Mouse (Mus musculus) cerebellum, adult 8-10 months (tissue): ENCODE measurements around the gene Rcor2.
A peak's percentile ranks its signal among the peaks of the same experiment; 100 is the strongest.

Source experiments
- DNase-seq: peaks from one replicate; pipeline ENCODE4 v3.0.0; 2022

Rcor2 gene

GRCm38 (mm10) chr19:7267091-7267741, at the start of gene Rcor2:
Gene Rcor2, plus strand, starts transcription at chr19:7267325.
- DNase-seq = peak; percentile 37

- DNase-seq = no peak
These were observed 49.2 kb upstream of the Rcor2 start for GRCm38 (mm10) chr19:7217926-7218267.

- no peak for DNase-seq
These were observed 48.4 kb upstream of the Rcor2 start for GRCm38 (mm10) chr19:7218753-7219152.

GRCm38 (mm10) chr19:7222196-7222595, 44.9 kb upstream of the Rcor2 start:
- no peak for DNase-seq

- DNase-seq = no peak
These were observed 43.6 kb upstream of the Rcor2 start for GRCm38 (mm10) chr19:7223488-7223887.

- no peak for DNase-seq
These were observed 42.9 kb upstream of the Rcor2 start for GRCm38 (mm10) chr19:7224253-7224652.

GRCm38 (mm10) chr19:7225096-7225690, 41.9 kb upstream of the Rcor2 start:
- DNase-seq = no peak

GRCm38 (mm10) chr19:7226511-7226914, 40.6 kb upstream of the Rcor2 start:
- no peak for DNase-seq

GRCm38 (mm10) chr19:7234537-7235221, 32.4 kb upstream of the Rcor2 start:
- DNase-seq = peak; percentile 74

- DNase-seq = no peak
These were observed 31.7 kb upstream of the Rcor2 start for GRCm38 (mm10) chr19:7235461-7235860.

- no peak for DNase-seq
These were observed 31.1 kb upstream of the Rcor2 start for GRCm38 (mm10) chr19:7236011-7236410.

GRCm38 (mm10) chr19:7236742-7237141, 30.4 kb upstream of the Rcor2 start:
- no peak for DNase-seq

GRCm38 (mm10) chr19:7239574-7239973, 27.6 kb upstream of the Rcor2 start:
- DNase-seq = no peak

GRCm38 (mm10) chr19:7240291-7240690, 26.8 kb upstream of the Rcor2 start:
- DNase-seq = peak; percentile 37

- peak; percentile 92 for DNase-seq
These were observed 26.1 kb upstream of the Rcor2 start, which contains the start of gene Naa40 for GRCm38 (mm10) chr19:7240782-7241690. Gene Naa40, minus strand, starts transcription at chr19:7241183.

- no peak for DNase-seq
These were observed 21.1 kb upstream of the Rcor2 start for GRCm38 (mm10) chr19:7246021-7246420.

- DNase-seq = peak; percentile 16
These were observed 9.2 kb upstream of the Rcor2 start for GRCm38 (mm10) chr19:7257881-7258280.

- no peak for DNase-seq
These were observed 5.6 kb upstream of the Rcor2 start for GRCm38 (mm10) chr19:7261476-7261875.

GRCm38 (mm10) chr19:7261964-7262363, 5.2 kb upstream of the Rcor2 start:
- DNase-seq = no peak

- DNase-seq = no peak
These were observed 4.5 kb upstream of the Rcor2 start for GRCm38 (mm10) chr19:7262592-7262991.

GRCm38 (mm10) chr19:7264088-7264765, 2.9 kb upstream of the Rcor2 start:
- peak; percentile 84 for DNase-seq

- peak; percentile 32 for DNase-seq
These were observed 2.3 kb upstream of the Rcor2 start for GRCm38 (mm10) chr19:7264766-7265331.
